Mouse (Mus musculus) cortical plate, adult 2 months (tissue): Measurements from ENCODE around the gene Apba3.

ENCODE experiments used
- CTCF ChIP-seq: fragments of 200-500 bp; IDR thresholded peaks from 2 replicates; pipeline ENCODE4 v1.5.1; 2011; ENCODE audit warnings: mild to moderate bottlenecking, control low read depth, low read length; ENCODE audit not compliant: insufficient read depth; ENCODE audit errors: extremely low read depth
- POLR2A ChIP-seq: fragments of 200-500 bp; IDR thresholded peaks from 2 replicates; pipeline ENCODE4 v1.6.1; 2011; ENCODE audit warnings: mild to moderate bottlenecking, low read length, control low read depth; ENCODE audit not compliant: insufficient read depth; ENCODE audit errors: extremely low read depth

DNA sequence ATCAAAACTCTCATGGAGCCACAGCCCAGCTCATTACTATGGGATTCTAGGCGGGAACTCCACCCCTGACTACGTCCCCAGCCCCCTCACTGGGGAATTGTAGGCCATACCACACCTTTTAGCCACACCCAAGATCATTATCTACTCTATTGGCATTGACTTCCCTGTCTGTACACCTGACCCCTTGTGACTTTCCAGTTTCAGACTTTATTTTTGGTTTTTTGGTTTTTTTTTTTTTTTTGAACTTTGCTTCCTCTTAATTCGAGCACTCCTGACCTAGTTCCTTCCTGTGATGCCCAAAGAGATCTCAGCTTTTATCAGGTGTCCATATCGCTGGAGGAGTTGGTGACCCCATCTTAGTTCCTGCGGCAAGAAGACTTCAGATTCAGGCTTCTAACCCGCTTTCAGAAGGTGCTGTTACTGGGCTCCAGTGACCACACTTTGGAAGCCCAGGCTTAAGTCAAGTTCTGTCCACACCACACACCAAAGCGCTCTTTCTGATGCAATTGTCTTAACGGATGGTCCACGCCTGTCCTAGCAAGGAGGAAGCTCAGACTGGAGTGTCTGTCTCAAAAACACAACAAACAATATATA is 24.8 kb downstream of the Apba3 start, which contains the start of gene Tjp3:
- TF ChIP-seq CTCF (no peak), POLR2A (no peak)
